Mouse (Mus musculus) cortical plate, adult 2 months (tissue): ENCODE measurements at regions not wholly inside any gene's neighbourhood (a gene's known extent, or its start where the extent isn't known, plus 50 kb on each side); places are given as distances from the start of the nearest gene placed in this dataset.

Source experiments
- CTCF ChIP-seq: fragments of 200-500 bp; IDR thresholded peaks from 2 replicates; pipeline ENCODE4 v1.5.1; 2011; ENCODE audit warnings: mild to moderate bottlenecking, control low read depth, low read length; ENCODE audit not compliant: insufficient read depth; ENCODE audit errors: extremely low read depth
- POLR2A ChIP-seq: fragments of 200-500 bp; IDR thresholded peaks from 2 replicates; pipeline ENCODE4 v1.6.1; 2011; ENCODE audit warnings: mild to moderate bottlenecking, low read length, control low read depth; ENCODE audit not compliant: insufficient read depth; ENCODE audit errors: extremely low read depth

DNA sequence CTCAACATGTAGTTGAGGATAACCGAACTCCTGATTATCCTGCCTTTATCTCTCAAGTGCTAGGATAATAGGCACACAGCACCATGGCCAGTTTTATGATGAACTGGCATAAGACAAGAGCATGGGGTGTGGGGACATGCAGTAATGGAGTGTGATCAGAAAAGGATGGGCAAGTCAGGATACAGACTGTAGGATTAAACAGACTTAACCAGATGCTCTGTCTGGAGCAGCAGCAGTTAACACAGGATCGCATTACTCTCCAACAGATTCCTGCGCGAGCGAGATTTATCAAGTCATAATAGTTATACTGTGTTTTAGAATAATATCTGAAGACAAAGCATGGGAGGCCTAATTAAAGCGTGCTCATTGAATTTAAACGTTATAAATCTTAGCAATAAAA is 51.8 kb upstream of the Adtrp start:
- TF ChIP-seq POLR2A: no peak
- TF ChIP-seq CTCF: no peak
